Mouse (Mus musculus) CH12.LX (cell line): Measurements from ENCODE around the gene Strc. TPM values are rescaled to one million over a fixed set of nuclear protein-coding genes. Genes with fewer than 3 reads are reported as not detected.

ENCODE experiments used
- DNase-seq: peaks from one replicate; pipeline ENCODE4 v3.0.0-alpha.2; 2013; ENCODE audit errors: extremely low read depth
- H3K27ac ChIP-seq: 2 replicates; pipeline ENCODE4 v1.5.1; 2012; ENCODE audit warnings: low read depth, mild to moderate bottlenecking, control low read depth, moderate library complexity; ENCODE audit not compliant: insufficient read depth
- H3K27me3 ChIP-seq: replicated peaks from 2 replicates; pipeline ENCODE3; 2012; ENCODE audit warnings: inconsistent platforms
- H3K36me3 ChIP-seq, 2 experiments: replicated peaks in 1 of 2; 2 replicates each; pipeline versions ENCODE3 to v1.6.1; 2012; ENCODE audit warnings: inconsistent platforms in 1 of 2, low read length in 1 of 2, mild to moderate bottlenecking in 1 of 2, mixed read lengths in 1 of 2, moderate library complexity in 1 of 2; ENCODE audit not compliant: control insufficient read depth in 1 of 2, insufficient read depth in 1 of 2
- H3K4me1 ChIP-seq, 2 experiments: 2 replicates each; pipeline ENCODE4 v1.6.1; 2012; ENCODE audit warnings: inconsistent platforms in 1 of 2, moderate library complexity in 1 of 2; ENCODE audit not compliant: insufficient read depth in 2 of 2, control insufficient read depth in 1 of 2
- H3K4me2 ChIP-seq: 2 replicates; pipeline ENCODE4 v1.6.1; 2012; ENCODE audit warnings: low read depth, mild to moderate bottlenecking, control low read depth; ENCODE audit not compliant: poor library complexity, insufficient read depth, severe bottlenecking
- H3K4me3 ChIP-seq, 3 experiments: fragments of 150-350 bp in 1 of 3; sonication (generic) in 1 of 3; replicated peaks in 1 of 3; 2 replicates each; pipeline versions ENCODE3 to v1.5.1; 2011 to 2012; ENCODE audit warnings: low read depth in 2 of 3, low read length in 2 of 3, mild to moderate bottlenecking in 2 of 3, moderate library complexity in 2 of 3, control low read depth in 1 of 3, improper control_type of control experiment in 1 of 3, inconsistent platforms in 1 of 3, mixed read lengths in 1 of 3; ENCODE audit not compliant: poor library complexity in 1 of 3
- H3K79me2 ChIP-seq: replicated peaks from 2 replicates; pipeline ENCODE4 v1.6.1; 2012; ENCODE audit warnings: mild to moderate bottlenecking, moderate library complexity; ENCODE audit not compliant: control insufficient read depth, poor library complexity, insufficient read depth, severe bottlenecking; ENCODE audit errors: extremely low read depth
- H3K9ac ChIP-seq: 2 replicates; pipeline ENCODE4 v1.6.1; 2012; ENCODE audit warnings: low read depth, mild to moderate bottlenecking, control low read depth, moderate library complexity; ENCODE audit not compliant: insufficient read depth
- H3K9me3 ChIP-seq: replicated peaks from 2 replicates; pipeline ENCODE3; 2012; ENCODE audit warnings: low read length, inconsistent platforms, mixed read lengths
- BHLHE40 ChIP-seq: IDR thresholded peaks from 2 replicates; pipeline ENCODE4 v1.6.1; 2011; ENCODE audit warnings: mild to moderate bottlenecking, low read depth, low read length, improper control_type of control experiment
- CHD1 ChIP-seq: IDR thresholded peaks from 2 replicates; pipeline ENCODE4 v1.6.1; 2012; ENCODE audit warnings: low read depth, low read length, improper control_type of control experiment, inconsistent platforms
- CHD2 ChIP-seq: IDR thresholded peaks from 2 replicates; pipeline ENCODE4 v1.6.1; 2011; ENCODE audit warnings: low read length, improper control_type of control experiment
- CTCF ChIP-seq, 2 experiments: IDR thresholded peaks in 1 of 2; conservative IDR thresholded peaks in 1 of 2; 2 replicates each; pipeline ENCODE4 v1.5.1; 2011 to 2012; ENCODE audit warnings: low read depth in 2 of 2, low read length in 2 of 2, improper control_type of control experiment in 1 of 2, inconsistent platforms in 1 of 2, mild to moderate bottlenecking in 1 of 2, moderate library complexity in 1 of 2
- E2F4 ChIP-seq: IDR thresholded peaks from 2 replicates; pipeline ENCODE4 v1.6.1; 2011; ENCODE audit warnings: low read depth, low read length, improper control_type of control experiment; ENCODE audit not compliant: insufficient replicate concordance
- ELF1 ChIP-seq: IDR thresholded peaks from 2 replicates; pipeline ENCODE4 v1.6.1; 2014; ENCODE audit warnings: low read depth, mild to moderate bottlenecking, inconsistent platforms, low read length, improper control_type of control experiment
- ETS1 ChIP-seq: conservative IDR thresholded peaks from 2 replicates; pipeline ENCODE4 v1.6.1; 2012; ENCODE audit warnings: low read depth, mild to moderate bottlenecking, inconsistent platforms, low read length, improper control_type of control experiment, moderate library complexity
- IRF4 ChIP-seq: IDR thresholded peaks from 2 replicates; pipeline ENCODE4 v1.6.1; 2014; ENCODE audit warnings: low read depth, mild to moderate bottlenecking, inconsistent platforms, low read length, improper control_type of control experiment
- JUN ChIP-seq: IDR thresholded peaks from 2 replicates; pipeline ENCODE4 v1.6.1; 2011; ENCODE audit warnings: low read depth, mild to moderate bottlenecking, low read length, improper control_type of control experiment, moderate library complexity; ENCODE audit not compliant: insufficient read depth
- MAFK ChIP-seq: IDR thresholded peaks from 2 replicates; pipeline ENCODE4 v1.6.1; 2011; ENCODE audit warnings: low read length, improper control_type of control experiment; ENCODE audit not compliant: insufficient replicate concordance
- MAX ChIP-seq: IDR thresholded peaks from 2 replicates; pipeline ENCODE4 v1.6.1; 2011; ENCODE audit warnings: low read length, improper control_type of control experiment
- MYC ChIP-seq: IDR thresholded peaks from 2 replicates; pipeline ENCODE4 v1.6.1; 2011; ENCODE audit warnings: low read depth, mild to moderate bottlenecking, improper control_type of control experiment, low read length
- NELFE ChIP-seq: IDR thresholded peaks from 2 replicates; pipeline ENCODE4 v1.6.1; 2011; ENCODE audit warnings: low read depth, low read length, improper control_type of control experiment
- NRF1 ChIP-seq: IDR thresholded peaks from 2 replicates; pipeline ENCODE4 v1.6.1; 2014; ENCODE audit warnings: low read depth, mild to moderate bottlenecking, inconsistent platforms, low read length, improper control_type of control experiment, moderate library complexity
- PAX5 ChIP-seq: IDR thresholded peaks from 2 replicates; pipeline ENCODE4 v1.6.1; 2012; ENCODE audit warnings: low read length, inconsistent platforms, mixed read lengths
- POLR2A ChIP-seq: IDR thresholded peaks from 2 replicates; pipeline ENCODE4 v1.6.1; 2011; ENCODE audit warnings: low read depth, mild to moderate bottlenecking, improper control_type of control experiment, low read length
- POLR2AphosphoS2 ChIP-seq: IDR thresholded peaks from 2 replicates; pipeline ENCODE4 v1.6.1; 2011; ENCODE audit warnings: low read depth, low read length, improper control_type of control experiment
- RAD21 ChIP-seq: IDR thresholded peaks from 2 replicates; pipeline ENCODE4 v1.6.1; 2011; ENCODE audit warnings: low read depth, mild to moderate bottlenecking, low read length, improper control_type of control experiment, moderate library complexity
- RCOR1 ChIP-seq: conservative IDR thresholded peaks from 2 replicates; pipeline ENCODE4 v1.6.1; 2012; ENCODE audit warnings: low read depth, mild to moderate bottlenecking, inconsistent platforms, low read length, improper control_type of control experiment
- SIN3A ChIP-seq: IDR thresholded peaks from 2 replicates; pipeline ENCODE4 v1.6.1; 2012; ENCODE audit warnings: low read length, improper control_type of control experiment, inconsistent platforms
- SMC3 ChIP-seq: IDR thresholded peaks from 2 replicates; pipeline ENCODE4 v1.6.1; 2011; ENCODE audit warnings: low read depth, low read length, improper control_type of control experiment
- TBP ChIP-seq: conservative IDR thresholded peaks from 2 replicates; pipeline ENCODE4 v1.6.1; 2011; ENCODE audit warnings: low read depth, low read length, improper control_type of control experiment
- TCF12 ChIP-seq: IDR thresholded peaks from 2 replicates; pipeline ENCODE4 v1.6.1; 2014; ENCODE audit warnings: low read depth, mild to moderate bottlenecking, inconsistent platforms, low read length, improper control_type of control experiment
- UBTF ChIP-seq: IDR thresholded peaks from 2 replicates; pipeline ENCODE4 v1.6.1; 2012; ENCODE audit warnings: low read depth, mild to moderate bottlenecking, inconsistent platforms, low read length, improper control_type of control experiment, moderate library complexity
- USF1 ChIP-seq: IDR thresholded peaks from 2 replicates; pipeline ENCODE4 v1.6.1; 2014; ENCODE audit warnings: low read depth, mild to moderate bottlenecking, inconsistent platforms, low read length, improper control_type of control experiment
- USF2 ChIP-seq: conservative IDR thresholded peaks from 2 replicates; pipeline ENCODE4 v1.6.1; 2011; ENCODE audit warnings: low read depth, low read length, improper control_type of control experiment
- ZC3H11A ChIP-seq: IDR thresholded peaks from 2 replicates; pipeline ENCODE4 v1.6.1; 2012; ENCODE audit warnings: low read depth, mild to moderate bottlenecking, inconsistent platforms, low read length, improper control_type of control experiment
- ZKSCAN1 ChIP-seq: IDR thresholded peaks from 2 replicates; pipeline ENCODE4 v1.6.1; 2012; ENCODE audit warnings: low read depth, inconsistent platforms, low read length, improper control_type of control experiment, borderline replicate concordance
- ZMIZ1 ChIP-seq: IDR thresholded peaks from 2 replicates; pipeline ENCODE4 v1.6.1; 2012; ENCODE audit warnings: low read depth, mild to moderate bottlenecking, inconsistent platforms, low read length, improper control_type of control experiment
- dilution Hi-C: fragments of 300-500 bp; cut with MboI; formaldehyde crosslinking; loops from 2 replicates; pipeline ENCODE4 v1.14.3; 2020; ENCODE audit warnings: low sequenced_read_pairs; ENCODE audit not compliant: extremely low pct_unique_long_range_greater_than_20kb, extremely low pct_ligation_motif_present
- in situ Hi-C: fragments of 300-500 bp; cut with MboI; formaldehyde crosslinking; loops from 3 replicates; pipeline ENCODE4 v1.14.3; 2019; ENCODE audit warnings: low sequenced_read_pairs, low pct_ligation_motif_present, low pct_unique_long_range_greater_than_20kb, mixed read lengths
- polyA plus RNA-seq: library from polyadenylated mRNA; unstranded; fragments of >175 nt; gene quantifications from 2 replicates; pipeline ENCODE4 v1.2.1, GENCODE M21; 2012; ENCODE audit warnings: low read depth; ENCODE audit not compliant: insufficient read length
- total RNA-seq, 2 experiments: library from RNA; depleted of rRNA; stranded (reverse); fragments of 300-350 nt in 1 of 2; fragments of >200 nt in 1 of 2; gene quantifications; 2 replicates each; pipeline ENCODE4 v1.2.3; 2012 to 2014

Strc gene
- total and polyA plus RNA-seq, 3 experiments = 1.6 to 9.2 (median 6.3) TPM

DNA sequence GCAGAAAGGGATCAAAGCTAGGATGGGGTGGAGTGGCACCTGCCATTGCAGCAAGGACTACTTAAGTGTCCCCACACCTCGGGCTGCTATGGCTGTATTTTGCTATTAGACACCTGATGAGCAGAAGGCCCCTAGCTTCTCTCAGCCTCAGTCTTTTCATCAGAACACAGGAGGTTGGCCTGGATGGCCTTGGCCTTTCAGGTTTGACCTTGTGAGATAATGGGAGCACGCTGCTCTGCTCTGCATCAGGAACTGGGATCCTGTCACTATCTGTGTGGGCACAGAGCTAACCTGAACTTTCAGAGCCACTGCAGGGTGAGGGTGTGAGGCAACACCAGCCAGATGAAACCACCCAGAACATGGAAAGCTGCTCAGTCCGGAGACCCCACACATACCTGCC, 14.7 kb downstream of the Strc start:
- dilution Hi-C loops (no loop called here), in situ Hi-C loops (no loop called here)
- Histone ChIP-seq H3K4me3 (no peak overlapping the region), H3K27ac (no peak overlapping the region), H3K27me3 (peaks cover 13% of the 10 kb centered on the region), H3K4me2 (no peak overlapping the region), H3K4me1 (peaks cover 0 to 5% of the 10 kb centered on the region in 2 experiments; a peak in 1 of 4 replicates), H3K79me2 (no peaks in the 10 kb centered on the region), H3K9ac (no peak overlapping the region), H3K9me3 (no peaks in the 10 kb centered on the region), H3K36me3 (peaks cover 71 to 91% of the 10 kb centered on the region in 2 experiments)
- DNase-seq = no peak
- no peak for TF ChIP-seq MAFK
- no peak for TF ChIP-seq RAD21
- TF ChIP-seq POLR2A = no peak
- no peak for TF ChIP-seq USF2
- no peak for TF ChIP-seq NELFE
- TF ChIP-seq TBP = no peak
- no peak for TF ChIP-seq RCOR1
- no peak for TF ChIP-seq ZC3H11A
- no peak for TF ChIP-seq USF1
- TF ChIP-seq SIN3A = no peak
- TF ChIP-seq ZMIZ1 = no peak
- TF ChIP-seq UBTF = no peak
- TF ChIP-seq POLR2AphosphoS2 = no peak
- no peak for TF ChIP-seq PAX5
- no peak for TF ChIP-seq ETS1
- TF ChIP-seq MAX = no peak
- no peak for TF ChIP-seq ZKSCAN1
- TF ChIP-seq NRF1 = no peak
- TF ChIP-seq CHD1 = no peak
- no peak for TF ChIP-seq IRF4

GRCm38 (mm10) chr2:121370921-121371320, 16.0 kb downstream of the Strc start:
- Histone ChIP-seq H3K27me3 (peaks cover 19% of the 10 kb centered on the region), H3K4me1 (no peaks in the 10 kb centered on the region), H3K27ac (no peak overlapping the region; the same call in 1 of the 2 replicates), H3K4me3 (no peak overlapping the region), H3K36me3 (peaks cover 70 to 89% of the 10 kb centered on the region in 2 experiments), H3K9ac (no peak overlapping the region), H3K4me2 (no peak overlapping the region), H3K9me3 (no peaks in the 10 kb centered on the region), H3K79me2 (no peaks in the 10 kb centered on the region)
- dilution Hi-C loops (no loop called here), in situ Hi-C loops (no loop called here)
- TF ChIP-seq ELF1 (no peak), BHLHE40 (no peak), CHD1 (no peak), CHD2 (no peak), MYC (no peak), TCF12 (no peak), NRF1 (no peak), CTCF (conservative IDR thresholded peaks at IDR 0.05 in 1 of 2, IDR thresholded peaks at IDR 0.05 in 1 of 2; ENCODE audit: low read depth in 2 of 2, low read length in 2 of 2) (no peak), POLR2A (no peak), JUN (no peak), RCOR1 (no peak), ZKSCAN1 (no peak), SIN3A (no peak), SMC3 (no peak), E2F4 (no peak), UBTF (no peak)
- no peak for DNase-seq
